Mouse (Mus musculus): ENCODE results near the gene Suclg2. TPM values are rescaled to one million over a fixed set of nuclear protein-coding genes. Genes with fewer than 3 reads are reported as not detected.

The Suclg2 gene
- polyA plus RNA-seq, 1 experiment: 90.8 TPM

GRCm38 (mm10) chr6:95571620-95572019, 147.0 kb downstream of the Suclg2 start:
- Histone ChIP-seq H3K4me1 (ENCODE audit: control insufficient read depth, insufficient read depth, low read length) (no peaks in the 10 kb centered on the region), H3K36me3 (ENCODE audit: control insufficient read depth, insufficient read depth, low read length, poor library complexity, severe bottlenecking) (peaks cover 5% of the 10 kb centered on the region), H3K9ac (ENCODE audit: low read depth, poor library complexity, severe bottlenecking) (no peak overlapping the region), H3K27ac (ENCODE audit: insufficient read depth, low read length) (no peak overlapping the region), H3K9me3 (replicated peaks; ENCODE audit: control insufficient read depth, insufficient read depth, low read length, poor library complexity, severe bottlenecking) (no peaks in the 10 kb centered on the region), H3K27me3 (ENCODE audit: control insufficient read depth, insufficient read depth, low read length, poor library complexity, severe bottlenecking) (no peaks in the 10 kb centered on the region), H3K4me3 (ENCODE audit: low read depth, low read length) (no peak overlapping the region)
- no peak for TF ChIP-seq POLR2A (IDR thresholded peaks at IDR 0.05; ENCODE audit: insufficient read depth, low read length)
- no peak for TF ChIP-seq EP300 (IDR thresholded peaks at IDR 0.05; ENCODE audit: insufficient read depth, low read depth, low read length)
- TF ChIP-seq CTCF (IDR thresholded peaks at IDR 0.05; ENCODE audit: low read depth, low read length): no peak

GRCm38 (mm10) chr6:95563355-95564009, 155.1 kb downstream of the Suclg2 start:
- Histone ChIP-seq H3K9me3 (replicated peaks; ENCODE audit: control insufficient read depth, insufficient read depth, low read length, poor library complexity, severe bottlenecking) (no peaks in the 10 kb centered on the region), H3K27ac (ENCODE audit: insufficient read depth, low read length) (no peak overlapping the region), H3K9ac (ENCODE audit: low read depth, poor library complexity, severe bottlenecking) (no peak overlapping the region), H3K27me3 (ENCODE audit: control insufficient read depth, insufficient read depth, low read length, poor library complexity, severe bottlenecking) (no peaks in the 10 kb centered on the region), H3K36me3 (ENCODE audit: control insufficient read depth, insufficient read depth, low read length, poor library complexity, severe bottlenecking) (no peaks in the 10 kb centered on the region), H3K4me1 (ENCODE audit: control insufficient read depth, insufficient read depth, low read length) (no peaks in the 10 kb centered on the region), H3K4me3 (ENCODE audit: low read depth, low read length) (no peak overlapping the region)
- TF ChIP-seq EP300 (IDR thresholded peaks at IDR 0.05; ENCODE audit: insufficient read depth, low read depth, low read length): no peak
- no peak for TF ChIP-seq CTCF (IDR thresholded peaks at IDR 0.05; ENCODE audit: low read depth, low read length)
- TF ChIP-seq POLR2A (IDR thresholded peaks at IDR 0.05; ENCODE audit: insufficient read depth, low read length): no peak

DNA sequence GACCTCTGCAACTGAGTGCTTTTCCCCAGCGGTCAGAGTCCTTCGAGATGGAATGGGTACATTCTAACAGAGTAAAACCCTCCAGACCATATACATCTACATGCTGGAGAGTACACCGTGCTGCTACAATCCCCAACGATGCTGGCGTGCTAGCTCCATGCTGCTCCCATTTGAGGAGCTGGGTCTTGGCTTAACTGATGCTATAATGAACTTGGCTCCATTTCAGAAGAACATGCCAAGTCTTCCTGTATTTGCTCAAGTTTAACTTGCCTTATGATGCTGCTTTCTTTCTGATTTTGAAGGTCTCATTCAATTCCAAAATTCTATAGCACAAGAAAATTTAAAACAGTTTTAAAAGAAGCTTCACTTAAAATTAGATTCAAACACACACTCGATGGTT, 162.3 kb downstream of the Suclg2 start:
- no peaks in the 10 kb centered on the region for H3K27me3 ChIP-seq (ENCODE audit: control insufficient read depth, insufficient read depth, low read length, poor library complexity, severe bottlenecking)
- H3K9me3 ChIP-seq (replicated peaks; ENCODE audit: control insufficient read depth, insufficient read depth, low read length, poor library complexity, severe bottlenecking): no peaks in the 10 kb centered on the region
- no peak overlapping the region for H3K27ac ChIP-seq (ENCODE audit: insufficient read depth, low read length)
- H3K4me3 ChIP-seq (ENCODE audit: low read depth, low read length): no peak overlapping the region
- no peaks in the 10 kb centered on the region for H3K4me1 ChIP-seq (ENCODE audit: control insufficient read depth, insufficient read depth, low read length)
- no peak overlapping the region for H3K9ac ChIP-seq (ENCODE audit: low read depth, poor library complexity, severe bottlenecking)
- H3K36me3 ChIP-seq (ENCODE audit: control insufficient read depth, insufficient read depth, low read length, poor library complexity, severe bottlenecking): no peaks in the 10 kb centered on the region
- TF ChIP-seq POLR2A (IDR thresholded peaks at IDR 0.05; ENCODE audit: insufficient read depth, low read length): no peak
- TF ChIP-seq CTCF (IDR thresholded peaks at IDR 0.05; ENCODE audit: low read depth, low read length): no peak
- TF ChIP-seq EP300 (IDR thresholded peaks at IDR 0.05; ENCODE audit: insufficient read depth, low read depth, low read length): no peak

GRCm38 (mm10) chr6:95552339-95552950, 166.2 kb downstream of the Suclg2 start:
- Histone ChIP-seq H3K36me3 (ENCODE audit: control insufficient read depth, insufficient read depth, low read length, poor library complexity, severe bottlenecking) (no peaks in the 10 kb centered on the region), H3K27ac (ENCODE audit: insufficient read depth, low read length) (no peak overlapping the region), H3K27me3 (ENCODE audit: control insufficient read depth, insufficient read depth, low read length, poor library complexity, severe bottlenecking) (no peaks in the 10 kb centered on the region), H3K9me3 (replicated peaks; ENCODE audit: control insufficient read depth, insufficient read depth, low read length, poor library complexity, severe bottlenecking) (no peaks in the 10 kb centered on the region), H3K9ac (ENCODE audit: low read depth, poor library complexity, severe bottlenecking) (no peak overlapping the region), H3K4me3 (ENCODE audit: low read depth, low read length) (no peak overlapping the region), H3K4me1 (ENCODE audit: control insufficient read depth, insufficient read depth, low read length) (no peaks in the 10 kb centered on the region)
- TF ChIP-seq POLR2A (IDR thresholded peaks at IDR 0.05; ENCODE audit: insufficient read depth, low read length): no peak
- TF ChIP-seq EP300 (IDR thresholded peaks at IDR 0.05; ENCODE audit: insufficient read depth, low read depth, low read length): no peak
- no peak for TF ChIP-seq CTCF (IDR thresholded peaks at IDR 0.05; ENCODE audit: low read depth, low read length)

- no peaks in the 10 kb centered on the region for H3K27me3 ChIP-seq (ENCODE audit: control insufficient read depth, insufficient read depth, low read length, poor library complexity, severe bottlenecking)
- TF ChIP-seq EP300 (IDR thresholded peaks at IDR 0.05; ENCODE audit: insufficient read depth, low read depth, low read length): no peak
- no peak for TF ChIP-seq CTCF (IDR thresholded peaks at IDR 0.05; ENCODE audit: low read depth, low read length)
- no peak for TF ChIP-seq POLR2A (IDR thresholded peaks at IDR 0.05; ENCODE audit: insufficient read depth, low read length)
- no peak overlapping the region for H3K4me3 ChIP-seq (ENCODE audit: low read depth, low read length)
- no peaks in the 10 kb centered on the region for H3K9me3 ChIP-seq (replicated peaks; ENCODE audit: control insufficient read depth, insufficient read depth, low read length, poor library complexity, severe bottlenecking)
- no peak overlapping the region for H3K27ac ChIP-seq (ENCODE audit: insufficient read depth, low read length)
- no peaks in the 10 kb centered on the region for H3K36me3 ChIP-seq (ENCODE audit: control insufficient read depth, insufficient read depth, low read length, poor library complexity, severe bottlenecking)
- no peak overlapping the region for H3K9ac ChIP-seq (ENCODE audit: low read depth, poor library complexity, severe bottlenecking)
- H3K4me1 ChIP-seq (ENCODE audit: control insufficient read depth, insufficient read depth, low read length): no peaks in the 10 kb centered on the region
These were observed 167.6 kb downstream of the Suclg2 start for GRCm38 (mm10) chr6:95551000-95551399.

DNA sequence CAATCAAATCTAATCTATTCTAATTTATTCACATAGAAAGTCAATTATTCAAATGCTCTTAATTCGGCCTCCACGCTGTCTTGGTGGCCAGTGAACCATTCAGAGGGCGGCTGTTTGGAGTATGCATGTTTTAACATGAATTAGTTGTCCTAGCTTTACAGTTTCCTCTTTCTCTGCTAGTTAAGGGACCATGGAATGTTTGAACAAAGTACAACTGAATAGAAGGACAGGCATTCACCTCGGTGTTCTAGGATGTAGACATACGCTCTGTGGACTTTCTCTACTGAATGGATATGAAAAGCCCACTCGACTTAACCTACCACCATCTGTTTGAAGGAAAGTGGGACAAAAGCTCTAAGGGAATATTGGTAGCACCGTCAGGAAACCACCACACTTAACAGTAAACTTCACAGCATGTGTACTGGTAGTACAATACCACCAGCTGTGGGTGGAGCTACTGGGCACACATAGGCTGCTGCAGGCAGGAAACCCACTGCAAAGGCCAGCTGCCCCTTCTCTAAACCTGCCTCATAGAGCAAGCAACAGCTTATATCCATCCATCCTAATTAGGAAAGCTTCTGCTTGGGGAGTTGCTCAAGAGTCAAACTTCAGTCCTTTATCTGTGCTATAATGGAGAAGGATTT, 172.3 kb downstream of the Suclg2 start:
- Histone ChIP-seq H3K27me3 (ENCODE audit: control insufficient read depth, insufficient read depth, low read length, poor library complexity, severe bottlenecking) (no peaks in the 10 kb centered on the region), H3K27ac (ENCODE audit: insufficient read depth, low read length) (no peak overlapping the region), H3K4me1 (ENCODE audit: control insufficient read depth, insufficient read depth, low read length) (no peaks in the 10 kb centered on the region), H3K9ac (ENCODE audit: low read depth, poor library complexity, severe bottlenecking) (no peak overlapping the region), H3K9me3 (replicated peaks; ENCODE audit: control insufficient read depth, insufficient read depth, low read length, poor library complexity, severe bottlenecking) (no peaks in the 10 kb centered on the region), H3K36me3 (ENCODE audit: control insufficient read depth, insufficient read depth, low read length, poor library complexity, severe bottlenecking) (no peaks in the 10 kb centered on the region), H3K4me3 (ENCODE audit: low read depth, low read length) (no peak overlapping the region)
- TF ChIP-seq EP300 (IDR thresholded peaks at IDR 0.05; ENCODE audit: insufficient read depth, low read depth, low read length) (no peak), CTCF (IDR thresholded peaks at IDR 0.05; ENCODE audit: low read depth, low read length) (no peak), POLR2A (IDR thresholded peaks at IDR 0.05; ENCODE audit: insufficient read depth, low read length) (no peak)

Measured in ES-Bruce4 (cell line).